Mouse (Mus musculus) embryo, embryonic 11 days (tissue): ENCODE measurements at regions not wholly inside any gene's neighbourhood (a gene's known extent, or its start where the extent isn't known, plus 50 kb on each side); places are given as distances from the start of the nearest gene placed in this dataset.

ENCODE experiments used
- DNase-seq: peaks from one replicate; pipeline ENCODE4 v3.0.0-alpha.2; 2015

GRCm38 (mm10) chr9:89788651-89789050 lies 50.4 kb upstream of the Ankrd34c start:
- no peak for DNase-seq
